Mouse (Mus musculus): Measurements from ENCODE around the gene Olfr12.

- TF ChIP-seq CTCF (conservative IDR thresholded peaks at IDR 0.05; ENCODE audit: insufficient read depth, insufficient read length, low read depth, low read length) (no peak), POLR2A (IDR thresholded peaks at IDR 0.05; ENCODE audit: low read depth, low read length) (no peak)
Measured at GRCm38 (mm10) chr1:92571022-92571421, 46.6 kb upstream of the Olfr12 start, which contains the start of gene Olfr1413.

Data from kidney, adult 2 months (tissue).